Mouse (Mus musculus) lung, adult 2 months (tissue): ENCODE measurements around the gene Uba5.

Experiments used
- CTCF ChIP-seq: fragments of 200-500 bp; IDR thresholded peaks from 2 replicates; pipeline ENCODE4 v1.5.1; 2011; ENCODE audit warnings: mild to moderate bottlenecking, low read length, control low read depth; ENCODE audit not compliant: insufficient read depth
- POLR2A ChIP-seq: fragments of 200-500 bp; IDR thresholded peaks from 2 replicates; pipeline ENCODE4 v1.6.1; 2011; ENCODE audit warnings: low read depth, mild to moderate bottlenecking, control low read depth, low read length, borderline replicate concordance; ENCODE audit errors: extremely low read depth

DNA sequence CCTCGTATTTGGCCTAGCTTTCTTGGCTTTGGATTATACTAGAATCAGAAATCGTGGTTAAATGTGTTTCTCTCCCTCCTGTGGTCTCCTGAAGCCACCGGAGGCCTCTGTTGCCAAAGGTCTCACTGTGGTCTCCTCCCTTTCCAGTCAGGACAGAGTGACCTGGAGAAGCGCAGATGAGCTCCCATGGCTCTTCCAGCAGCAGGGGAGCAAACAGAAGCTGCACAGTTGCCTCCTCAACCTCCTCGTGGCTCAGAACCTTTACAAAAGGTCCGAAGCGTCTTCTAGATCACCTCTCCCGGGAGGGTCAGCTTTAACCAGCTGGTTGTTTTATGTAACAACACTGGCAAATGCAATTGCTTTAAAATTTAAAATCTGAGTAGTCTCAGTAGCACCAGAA lies 28.7 kb downstream of the Uba5 start:
- no peak for TF ChIP-seq CTCF
- TF ChIP-seq POLR2A, result no peak
